Mouse (Mus musculus) kidney, embryonic 16.5 days (tissue): ENCODE results near the gene Hmox1. TPM values are rescaled to one million over a fixed set of nuclear protein-coding genes. Genes with fewer than 3 reads are reported as not detected.

Experiments used
- ATAC-seq: fragments of 200-750 bp; cut with Nextera tagmentation; 2 replicates; pipeline ENCODE4 v1.8.0; 2017; ENCODE audit warnings: moderate TSS enrichment; ENCODE audit not compliant: low FRiP score, low TSS enrichment
- H3K27ac ChIP-seq: fragments of 300-500 bp; sonication (generic); 2 replicates; pipeline ENCODE4 v1.5.1; 2014; ENCODE audit warnings: low read length
- H3K27me3 ChIP-seq: fragments of 300-500 bp; sonication (generic); 2 replicates; pipeline ENCODE4 v1.6.1; 2014; ENCODE audit warnings: low read length, control low read depth, mixed read lengths; ENCODE audit not compliant: insufficient read depth
- H3K36me3 ChIP-seq: fragments of 300-500 bp; sonication (generic); 2 replicates; pipeline ENCODE4 v1.6.1; 2014; ENCODE audit warnings: low read length, control low read depth, mixed read lengths; ENCODE audit not compliant: insufficient read depth
- H3K4me1 ChIP-seq: fragments of 300-500 bp; sonication (generic); 2 replicates; pipeline ENCODE4 v1.6.1; 2014; ENCODE audit warnings: low read length, control low read depth, mixed read lengths; ENCODE audit not compliant: insufficient read depth
- H3K4me2 ChIP-seq: fragments of 300-500 bp; sonication (generic); replicated peaks from 2 replicates; pipeline ENCODE4 v1.6.1; 2014; ENCODE audit warnings: low read depth, low read length
- H3K4me3 ChIP-seq: fragments of 300-500 bp; sonication (generic); 2 replicates; pipeline ENCODE4 v1.5.1; 2014; ENCODE audit warnings: mild to moderate bottlenecking, low read length
- H3K9ac ChIP-seq: fragments of 300-500 bp; sonication (generic); replicated peaks from 2 replicates; pipeline ENCODE4 v1.6.1; 2014; ENCODE audit warnings: low read length
- H3K9me3 ChIP-seq: fragments of 300-500 bp; sonication (generic); 2 replicates; pipeline ENCODE4 v1.6.1; 2016; ENCODE audit warnings: low read length, control low read depth
- WGBS: fragments of 180-500 bp; shearing (Covaris S2); extraction: QIAGEN DNeasy Blood & Tissue Kit; methylation state at CpG from one replicate; pipeline ENCODE4 v1.1.7; 2014; 5-methylcytosine and 5-hydroxymethylcytosine counted together
- polyA plus RNA-seq: library from polyadenylated mRNA; unstranded; fragments of >200 nt; fragmentation: Nextera tagmentation; extraction: Ambion mirVana; gene quantifications from 2 replicates; pipeline ENCODE4 v1.2.1, GENCODE M21; 2015

Hmox1 gene
- polyA plus RNA-seq, 1 experiment from 2014 or later = 56.2 TPM

- WGBS = 89% methylated on average over 2 of the region's 2 CpGs
- no peak overlapping the region for H3K27ac ChIP-seq
- H3K27me3 ChIP-seq = no peaks in the 10 kb centered on the region
Observed at GRCm38 (mm10) chr8:75086002-75086401, 7.4 kb upstream of the Hmox1 start.

GRCm38 (mm10) chr8:75087127-75087526, 6.3 kb upstream of the Hmox1 start:
- H3K9ac ChIP-seq = no peak overlapping the region
- ATAC-seq = no peak
- no peak overlapping the region for H3K4me2 ChIP-seq
- H3K4me3 ChIP-seq = no peak overlapping the region
- H3K27me3 ChIP-seq = no peaks in the 10 kb centered on the region
- H3K9me3 ChIP-seq = no peaks in the 10 kb centered on the region
- no peak overlapping the region for H3K27ac ChIP-seq
- no peaks in the 10 kb centered on the region for H3K36me3 ChIP-seq
- H3K4me1 ChIP-seq = peaks cover 24% of the 10 kb centered on the region

More at GRCm38 (mm10) chr8:75086002-75086401, 7.4 kb upstream of the Hmox1 start:
- no peak for ATAC-seq
- H3K9ac ChIP-seq = no peak overlapping the region
- no peak overlapping the region for H3K4me2 ChIP-seq
- no peaks in the 10 kb centered on the region for H3K9me3 ChIP-seq
- H3K4me3 ChIP-seq = no peak overlapping the region
- H3K4me1 ChIP-seq = peaks cover 24% of the 10 kb centered on the region
- H3K36me3 ChIP-seq = no peaks in the 10 kb centered on the region

GRCm38 (mm10) chr8:75088989-75089881, 4.2 kb upstream of the Hmox1 start:
- 13% methylated on average over 6 of the region's 6 CpGs for WGBS
- H3K4me3 ChIP-seq = peak overlapping the region; percentile 25

GRCm38 (mm10) chr8:75090781-75091365, 2.5 kb upstream of the Hmox1 start:
- Histone ChIP-seq H3K36me3 (no peaks in the 10 kb centered on the region), H3K9ac (no peak overlapping the region), H3K27me3 (no peaks in the 10 kb centered on the region), H3K9me3 (no peaks in the 10 kb centered on the region), H3K4me2 (no peak overlapping the region), H3K4me3 (no peak overlapping the region), H3K27ac (no peak overlapping the region), H3K4me1 (peaks cover 25% of the 10 kb centered on the region)
- ATAC-seq = no peak
- 87% methylated on average over 4 of the region's 4 CpGs for WGBS

More at GRCm38 (mm10) chr8:75088989-75089881, 4.2 kb upstream of the Hmox1 start:
- no peaks in the 10 kb centered on the region for H3K27me3 ChIP-seq
- peak overlapping the region; percentile 49 for H3K9ac ChIP-seq
- no peaks in the 10 kb centered on the region for H3K9me3 ChIP-seq
- ATAC-seq = peak; percentile 53; the same call in 1 of the 2 replicates
- H3K27ac ChIP-seq = peak overlapping the region; percentile 91
- H3K4me1 ChIP-seq = peaks cover 28% of the 10 kb centered on the region
- H3K36me3 ChIP-seq = no peaks in the 10 kb centered on the region
- H3K4me2 ChIP-seq = peak overlapping the region; percentile 41

DNA sequence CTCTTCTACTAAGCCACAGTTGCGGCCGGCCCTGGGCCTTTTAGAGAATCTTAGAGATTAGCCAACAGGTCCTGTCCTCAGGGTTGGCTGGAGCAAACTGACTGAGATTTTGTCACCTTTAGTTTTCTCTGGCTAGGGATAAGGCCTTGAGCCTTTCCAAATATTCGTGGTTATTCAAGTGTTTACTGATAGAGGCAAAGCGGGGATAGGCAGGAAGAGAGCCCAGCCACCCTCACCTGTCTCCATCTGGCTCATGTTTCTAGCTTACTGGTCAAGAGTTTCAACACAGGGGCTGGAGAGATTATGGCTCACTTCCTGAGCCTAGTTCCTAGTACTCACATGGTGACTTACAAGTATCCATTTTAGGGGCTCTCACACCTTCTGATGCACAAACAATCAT, 9.5 kb downstream of the Hmox1 start:
- Histone ChIP-seq H3K4me2 (no peak overlapping the region), H3K9ac (no peak overlapping the region), H3K9me3 (no peaks in the 10 kb centered on the region), H3K36me3 (no peaks in the 10 kb centered on the region), H3K4me1 (no peaks in the 10 kb centered on the region), H3K4me3 (no peak overlapping the region), H3K27ac (no peak overlapping the region), H3K27me3 (no peaks in the 10 kb centered on the region)
- ATAC-seq = no peak
- 87% methylated on average over 4 of the region's 4 CpGs for WGBS

GRCm38 (mm10) chr8:75103376-75103878, 10.0 kb downstream of the Hmox1 start:
- no peak overlapping the region for H3K4me3 ChIP-seq
- 28% methylated on average over 8 of the region's 8 CpGs for WGBS
- no peaks in the 10 kb centered on the region for H3K36me3 ChIP-seq
- H3K9ac ChIP-seq = peak overlapping the region; percentile 45
- H3K27me3 ChIP-seq = no peaks in the 10 kb centered on the region
- no peak for ATAC-seq
- H3K9me3 ChIP-seq = no peaks in the 10 kb centered on the region
- no peaks in the 10 kb centered on the region for H3K4me1 ChIP-seq
- no peak overlapping the region for H3K27ac ChIP-seq
- H3K4me2 ChIP-seq = no peak overlapping the region

- H3K9me3 ChIP-seq = no peaks in the 10 kb centered on the region
- peak overlapping the region; percentile 62 for H3K4me2 ChIP-seq
- H3K27me3 ChIP-seq = no peaks in the 10 kb centered on the region
- peak; percentile 84 for ATAC-seq
- H3K36me3 ChIP-seq = peaks cover 18% of the 10 kb centered on the region
- H3K9ac ChIP-seq = peak overlapping the region; percentile 77
- H3K4me3 ChIP-seq = peak overlapping the region; percentile 60
- peak overlapping the region; percentile 89 for H3K27ac ChIP-seq
- H3K4me1 ChIP-seq = peaks cover 18% of the 10 kb centered on the region
- 2% methylated on average over 9 of the region's 9 CpGs for WGBS
Observed at GRCm38 (mm10) chr8:75108527-75109235, 15.3 kb downstream of the Hmox1 start.

DNA sequence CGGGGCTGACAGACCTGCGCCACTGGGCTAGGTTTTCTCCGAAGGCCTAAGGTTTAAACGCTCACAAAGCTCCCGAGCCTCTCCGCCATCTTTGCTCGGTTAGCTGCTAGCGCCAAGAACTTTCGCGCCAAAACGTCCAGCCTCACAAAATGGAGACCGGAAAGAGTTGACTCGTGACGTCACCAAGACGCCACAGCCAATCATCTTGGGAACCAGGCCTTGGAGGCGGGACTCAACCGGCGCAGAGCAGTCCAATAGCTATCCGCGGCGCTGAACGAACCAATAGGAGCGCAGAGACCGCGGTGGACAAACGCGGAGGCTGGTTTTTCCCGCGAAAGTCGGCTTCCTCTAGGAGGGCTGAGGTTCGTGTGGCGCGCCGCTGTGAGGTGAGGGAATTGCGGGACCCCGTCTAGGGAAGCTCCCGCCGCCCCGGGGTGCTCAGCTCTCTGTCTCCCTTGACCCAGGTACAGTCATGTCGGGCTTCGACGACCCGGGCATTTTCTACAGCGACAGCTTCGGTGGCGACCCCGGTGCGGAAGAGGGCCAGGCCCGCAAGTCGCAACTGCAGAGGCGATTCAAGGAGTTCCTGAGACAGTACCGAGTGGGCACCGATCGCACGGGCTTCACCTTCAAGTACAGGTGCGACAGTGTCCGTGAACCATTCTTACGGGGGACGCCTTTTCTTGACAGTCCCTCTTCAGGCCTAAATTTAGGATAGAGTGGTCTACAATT, 16.0 kb downstream of the Hmox1 start, which contains the start of gene Mcm5:
Gene Mcm5 (plus strand): TSS at position 334 of the 732 bp plus-strand sequence.
- WGBS = under 1% methylated on average over 59 of the region's 59 CpGs
- H3K4me3 ChIP-seq = peak within 1 kb of the TSS; percentile 60
- H3K27me3 ChIP-seq = no peaks in the 10 kb centered on the region
- peak within 1 kb of the TSS; percentile 85 for H3K9ac ChIP-seq
- no peaks in the 10 kb centered on the region for H3K9me3 ChIP-seq
- H3K36me3 ChIP-seq = peaks cover 25% of the 10 kb centered on the region
- peak within 1 kb of the TSS; percentile 89 for H3K27ac ChIP-seq
- peaks cover 18% of the 10 kb centered on the region for H3K4me1 ChIP-seq
- peak; percentile 98 for ATAC-seq
- H3K4me2 ChIP-seq = peak within 1 kb of the TSS; percentile 86

DNA sequence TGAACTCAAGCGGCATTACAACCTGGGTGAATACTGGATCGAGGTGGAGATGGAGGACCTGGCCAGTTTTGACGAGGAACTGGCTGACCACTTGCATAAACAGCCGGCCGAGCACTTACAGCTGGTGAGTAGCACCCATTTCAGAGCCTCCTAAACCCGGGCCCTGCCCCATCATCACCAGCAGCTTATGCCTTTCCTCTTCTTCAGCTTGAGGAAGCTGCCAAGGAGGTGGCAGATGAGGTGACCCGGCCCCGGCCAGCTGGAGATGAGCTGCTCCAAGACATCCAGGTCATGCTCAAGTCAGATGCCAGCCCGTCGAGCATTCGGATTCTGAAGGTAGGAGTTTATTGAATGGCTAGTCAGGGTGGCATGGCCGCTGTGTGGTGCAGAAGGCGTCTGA, 16.7 kb downstream of the Hmox1 start:
- Histone ChIP-seq H3K9me3 (no peaks in the 10 kb centered on the region), H3K27ac (no peak overlapping the region), H3K4me2 (peak overlapping the region; percentile 86), H3K4me3 (peak overlapping the region; percentile 60), H3K36me3 (peaks cover 31% of the 10 kb centered on the region), H3K27me3 (no peaks in the 10 kb centered on the region), H3K4me1 (peaks cover 18% of the 10 kb centered on the region), H3K9ac (peak overlapping the region; percentile 85)
- no peak for ATAC-seq
- 9% methylated on average over 13 of the region's 13 CpGs for WGBS
